Mouse (Mus musculus): ENCODE measurements at regions not wholly inside any gene's neighbourhood (a gene's known extent, or its start where the extent isn't known, plus 50 kb on each side); places are given as distances from the start of the nearest gene placed in this dataset.

- no peak for DNase-seq (ENCODE audit: low spot score)
Measured at GRCm38 (mm10) chr11:86881710-86882109, 74.2 kb upstream of the Dhx40 start.

GRCm38 (mm10) chr11:86879356-86879905, 71.9 kb upstream of the Dhx40 start:
- no peak for DNase-seq (ENCODE audit: low spot score)

- DNase-seq (ENCODE audit: low spot score): no peak
Measured at GRCm38 (mm10) chr11:86878327-86879065, 71.0 kb upstream of the Dhx40 start.

GRCm38 (mm10) chr11:86876509-86876908, 69.0 kb upstream of the Dhx40 start:
- DNase-seq (ENCODE audit: low spot score): no peak

- DNase-seq (ENCODE audit: low spot score): no peak
Measured at GRCm38 (mm10) chr11:86875738-86876137, 68.2 kb upstream of the Dhx40 start.

- DNase-seq (ENCODE audit: low spot score): peak; percentile 65
Measured at GRCm38 (mm10) chr11:86874666-86875295, 67.2 kb upstream of the Dhx40 start.

- no peak for DNase-seq (ENCODE audit: low spot score)
Measured at GRCm38 (mm10) chr11:86873406-86873700, 65.8 kb upstream of the Dhx40 start.

GRCm38 (mm10) chr11:86872537-86873405, 65.2 kb upstream of the Dhx40 start:
- no peak for DNase-seq (ENCODE audit: low spot score)

- DNase-seq (ENCODE audit: low spot score): peak; percentile 51
Measured at GRCm38 (mm10) chr11:86871782-86872181, 64.2 kb upstream of the Dhx40 start.

- DNase-seq (ENCODE audit: low spot score): no peak
Measured at GRCm38 (mm10) chr11:86870486-86871165, 63.1 kb upstream of the Dhx40 start.

GRCm38 (mm10) chr11:86866931-86867330, 59.4 kb upstream of the Dhx40 start:
- DNase-seq (ENCODE audit: low spot score): no peak

- peak; percentile 50 for DNase-seq (ENCODE audit: low spot score)
Measured at GRCm38 (mm10) chr11:86859864-86860528, 52.5 kb upstream of the Dhx40 start.

GRCm38 (mm10) chr11:86859236-86859817, 51.8 kb upstream of the Dhx40 start:
- peak; percentile 35 for DNase-seq (ENCODE audit: low spot score)

- no peak for DNase-seq (ENCODE audit: low spot score)
Measured at GRCm38 (mm10) chr11:86858211-86858610, 50.7 kb upstream of the Dhx40 start.

Measured in urinary bladder, postnatal 14 days (tissue).